Mouse (Mus musculus) fibroblast of lung, adult 2 months (primary cell): ENCODE data around the gene Diras2.

Experiments
- DNase-seq: peaks from one replicate; pipeline ENCODE4 v3.0.0-alpha.2; 2011; ENCODE audit warnings: low read depth

Diras2 gene

GRCm38 (mm10) chr13:52459982-52460381, 71.1 kb downstream of the Diras2 start:
- no peak for DNase-seq

- peak; percentile 26 for DNase-seq
Measured at GRCm38 (mm10) chr13:52457889-52458324, 73.2 kb downstream of the Diras2 start.

- DNase-seq = no peak
Measured at GRCm38 (mm10) chr13:52457177-52457888, 73.7 kb downstream of the Diras2 start.

GRCm38 (mm10) chr13:52455329-52455728, 75.8 kb downstream of the Diras2 start:
- DNase-seq = peak; percentile 86

GRCm38 (mm10) chr13:52454708-52455250, 76.3 kb downstream of the Diras2 start:
- DNase-seq = no peak
